Mouse (Mus musculus) liver, adult 2 months (tissue): ENCODE data around the gene Mthfd1l. TPM values are rescaled to one million over a fixed set of nuclear protein-coding genes. Genes with fewer than 3 reads are reported as not detected.
"Not testable (repeated sequence)": the region's sequence is repeated elsewhere in the genome, so short reads cannot be mapped to it uniquely, and the experiment has no call there.

ENCODE experiments used
- DNase-seq: peaks from one replicate; pipeline ENCODE4 v3.0.0-alpha.2; 2011; ENCODE audit warnings: low read depth, low spot score; ENCODE audit errors: extremely low read depth
- H3K27ac ChIP-seq: fragments of 200-500 bp; replicated peaks from 2 replicates; pipeline ENCODE4 v1.5.1; 2012; ENCODE audit warnings: low read depth, mild to moderate bottlenecking, control low read depth, inconsistent platforms, low read length; ENCODE audit not compliant: insufficient read depth
- H3K27me3 ChIP-seq: fragments of 200-500 bp; 2 replicates; pipeline ENCODE4 v1.6.1; 2012; ENCODE audit warnings: mild to moderate bottlenecking, moderate library complexity, low read length, inconsistent platforms; ENCODE audit not compliant: control insufficient read depth, insufficient read depth
- H3K36me3 ChIP-seq: fragments of 200-500 bp; 2 replicates; pipeline ENCODE4 v1.6.1; 2012; ENCODE audit warnings: low read length, inconsistent platforms; ENCODE audit not compliant: control insufficient read depth, insufficient read depth
- H3K4me1 ChIP-seq: fragments of 200-500 bp; 2 replicates; pipeline ENCODE4 v1.6.1; 2011; ENCODE audit warnings: low read length; ENCODE audit not compliant: control insufficient read depth, insufficient read depth
- H3K4me3 ChIP-seq: fragments of 200-500 bp; 2 replicates; pipeline ENCODE4 v1.5.1; 2011; ENCODE audit warnings: low read depth, mild to moderate bottlenecking, control low read depth, low read length, moderate library complexity; ENCODE audit not compliant: insufficient read depth
- H3K79me2 ChIP-seq: fragments of 200-500 bp; 2 replicates; pipeline ENCODE4 v1.6.1; 2012; ENCODE audit warnings: inconsistent platforms, mild to moderate bottlenecking, low read length, moderate library complexity; ENCODE audit not compliant: control insufficient read depth, insufficient read depth
- H3K9ac ChIP-seq: fragments of 200-500 bp; 2 replicates; pipeline ENCODE4 v1.6.1; 2012; ENCODE audit warnings: low read depth, mild to moderate bottlenecking, control low read depth, inconsistent platforms, low read length
- CTCF ChIP-seq: fragments of 200-500 bp; IDR thresholded peaks from 2 replicates; pipeline ENCODE4 v1.5.1; 2011; ENCODE audit warnings: low read depth, low read length, control low read depth
- POLR2A ChIP-seq: fragments of 200-500 bp; IDR thresholded peaks from 2 replicates; pipeline ENCODE4 v1.6.1; 2011; ENCODE audit warnings: low read length, control low read depth; ENCODE audit not compliant: insufficient read depth; ENCODE audit errors: extremely low read depth
- WGBS: fragments of 180-500 bp; shearing (Covaris S2); methylation state at CpG from one replicate; pipeline ENCODE4 v1.1.7; 2018; 5-methylcytosine and 5-hydroxymethylcytosine counted together
- polyA plus RNA-seq: library from polyadenylated mRNA; depleted of rRNA; stranded (reverse); fragments of >200 nt; gene quantifications from 2 replicates; pipeline ENCODE4 v1.2.3, GENCODE M21; 2012
- total RNA-seq: library from RNA; depleted of rRNA; stranded (reverse); fragments of >200 nt; gene quantifications from 2 replicates; pipeline ENCODE4 v1.2.3, GENCODE M21; 2014

The Mthfd1l gene
- total and polyA plus RNA-seq, 2 experiments, result 0.31 to 1.0 TPM

- no peaks in the 10 kb centered on the region for H3K27me3 ChIP-seq
- 89% methylated on average over 8 of the region's 8 CpGs for WGBS
- no peaks in the 10 kb centered on the region for H3K4me1 ChIP-seq
- H3K4me3 ChIP-seq, result no peak overlapping the region
- no peaks in the 10 kb centered on the region for H3K79me2 ChIP-seq
- DNase-seq, result no peak
- H3K9ac ChIP-seq, result no peak overlapping the region
- no peaks in the 10 kb centered on the region for H3K36me3 ChIP-seq
- no peak overlapping the region for H3K27ac ChIP-seq
- no peak for TF ChIP-seq CTCF
- no peak for TF ChIP-seq POLR2A
Measured at GRCm38 (mm10) chr10:4071069-4071844, 98.3 kb downstream of the Mthfd1l start.

DNA sequence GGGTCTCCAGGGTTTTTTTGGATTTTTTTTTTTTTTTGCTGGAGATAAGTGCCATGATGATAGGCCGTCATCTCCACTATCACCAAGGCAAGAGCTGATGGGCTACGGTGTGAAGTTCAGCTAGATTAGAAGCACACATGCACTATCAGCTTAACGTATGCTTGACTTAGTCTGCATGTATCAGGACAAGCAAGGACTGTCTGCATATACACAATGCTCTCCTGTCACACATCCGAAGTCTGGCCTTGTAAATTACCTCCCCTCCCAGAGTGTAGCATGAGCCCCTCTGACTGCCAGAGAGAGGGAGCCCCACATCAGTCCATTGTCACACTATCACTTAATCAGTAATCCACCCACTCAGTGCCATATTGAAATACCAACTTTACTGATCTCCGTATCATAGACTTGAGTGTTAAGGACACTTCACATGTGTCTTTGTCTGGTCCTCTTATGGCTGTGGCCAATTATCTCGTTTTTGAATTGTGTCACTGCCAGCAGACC, 99.0 kb downstream of the Mthfd1l start:
- Histone ChIP-seq H3K27ac (no peak overlapping the region), H3K9ac (no peak overlapping the region), H3K79me2 (no peaks in the 10 kb centered on the region), H3K4me1 (no peaks in the 10 kb centered on the region), H3K36me3 (no peaks in the 10 kb centered on the region), H3K4me3 (no peak overlapping the region), H3K27me3 (no peaks in the 10 kb centered on the region)
- WGBS, result 96% methylated on average over 6 of the region's 6 CpGs
- DNase-seq, result no peak
- TF ChIP-seq CTCF (no peak), POLR2A (no peak)

DNA sequence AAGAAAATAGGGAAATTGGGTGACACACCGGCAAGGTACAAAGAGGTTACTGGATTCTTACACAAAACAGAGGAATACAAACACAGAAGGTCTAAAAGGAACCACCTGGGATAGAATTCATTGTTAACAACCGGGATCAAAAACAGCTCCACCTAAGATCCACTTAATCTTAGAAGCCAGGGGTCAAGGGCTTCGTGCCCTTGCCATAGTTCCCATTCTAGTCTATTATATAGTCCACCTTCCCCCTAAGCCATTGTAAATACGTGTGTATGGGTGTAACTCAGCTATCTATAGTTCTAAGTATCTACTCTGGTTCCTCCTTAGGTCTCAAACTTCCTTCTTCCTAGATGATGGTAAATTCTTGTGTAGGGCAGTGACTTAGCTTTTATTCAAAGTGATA, 99.6 kb downstream of the Mthfd1l start:
- H3K79me2 ChIP-seq, result not testable (repeated sequence)
- 90% methylated on average over 4 of the region's 4 CpGs for WGBS

DNA sequence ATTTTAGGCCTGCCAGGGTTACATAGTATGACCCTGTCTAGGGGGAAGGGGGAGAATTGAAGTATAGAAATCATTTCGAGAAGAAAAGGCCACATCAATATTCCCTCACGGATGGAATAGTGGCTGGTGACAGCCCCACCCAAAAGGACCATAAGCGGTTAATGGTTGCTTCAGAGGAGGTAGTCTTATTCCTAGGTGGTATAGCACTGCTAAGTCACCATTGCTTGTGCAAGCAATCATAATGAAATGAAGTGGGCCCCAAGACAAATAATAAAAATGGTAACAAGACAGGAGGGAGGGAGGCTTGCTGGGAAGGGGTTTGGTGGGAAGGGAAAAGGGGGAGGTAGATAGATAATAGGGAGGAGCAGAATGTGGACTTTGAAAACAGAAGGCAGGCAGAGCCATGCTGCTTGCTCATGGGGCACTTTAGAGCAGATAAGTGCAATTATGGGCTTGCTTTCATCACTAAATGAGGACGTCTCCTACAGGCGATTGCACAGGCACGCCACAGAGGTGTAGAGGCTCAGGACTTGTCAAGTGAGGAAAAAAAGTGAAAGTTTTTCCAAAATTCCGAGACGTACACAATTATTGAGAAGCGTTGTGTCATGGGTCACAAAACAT, 105.4 kb downstream of the Mthfd1l start:
- H3K27me3 ChIP-seq, result no peaks in the 10 kb centered on the region
- no peak overlapping the region for H3K27ac ChIP-seq
- H3K9ac ChIP-seq, result no peak overlapping the region
- peaks cover 1% of the 10 kb centered on the region; the same call in 1 of the 2 replicates for H3K4me1 ChIP-seq
- no peaks in the 10 kb centered on the region for H3K36me3 ChIP-seq
- 88% methylated on average over 9 of the region's 9 CpGs for WGBS
- no peaks in the 10 kb centered on the region for H3K79me2 ChIP-seq
- DNase-seq, result no peak
- TF ChIP-seq POLR2A (no peak), CTCF (no peak)
- no peak overlapping the region for H3K4me3 ChIP-seq

More for the DNA sequence above, 99.6 kb downstream of the Mthfd1l start:
- not testable (repeated sequence) for H3K27ac ChIP-seq, DNase-seq, H3K27me3 ChIP-seq, H3K4me1 ChIP-seq, H3K4me3 ChIP-seq, H3K9ac ChIP-seq, H3K36me3 ChIP-seq

GRCm38 (mm10) chr10:4078979-4079630, 106.2 kb downstream of the Mthfd1l start:
- Histone ChIP-seq H3K36me3 (no peaks in the 10 kb centered on the region), H3K4me3 (no peak overlapping the region), H3K4me1 (peaks cover 1% of the 10 kb centered on the region; the same call in 1 of the 2 replicates), H3K27ac (peak overlapping the region; percentile 23), H3K79me2 (no peaks in the 10 kb centered on the region), H3K9ac (no peak overlapping the region), H3K27me3 (no peaks in the 10 kb centered on the region)
- 77% methylated on average over 8 of the region's 8 CpGs for WGBS
- no peak for TF ChIP-seq POLR2A
- no peak for TF ChIP-seq CTCF
- peak; percentile 6 for DNase-seq
